Mouse (Mus musculus) mesoderm, embryonic 11.5 days (tissue): ENCODE measurements around the gene Srm.

Source experiments
- DNase-seq: peaks from one replicate; pipeline ENCODE4 v3.0.0-alpha.2; 2012; ENCODE audit warnings: low read depth, low spot score

The Srm gene

DNA sequence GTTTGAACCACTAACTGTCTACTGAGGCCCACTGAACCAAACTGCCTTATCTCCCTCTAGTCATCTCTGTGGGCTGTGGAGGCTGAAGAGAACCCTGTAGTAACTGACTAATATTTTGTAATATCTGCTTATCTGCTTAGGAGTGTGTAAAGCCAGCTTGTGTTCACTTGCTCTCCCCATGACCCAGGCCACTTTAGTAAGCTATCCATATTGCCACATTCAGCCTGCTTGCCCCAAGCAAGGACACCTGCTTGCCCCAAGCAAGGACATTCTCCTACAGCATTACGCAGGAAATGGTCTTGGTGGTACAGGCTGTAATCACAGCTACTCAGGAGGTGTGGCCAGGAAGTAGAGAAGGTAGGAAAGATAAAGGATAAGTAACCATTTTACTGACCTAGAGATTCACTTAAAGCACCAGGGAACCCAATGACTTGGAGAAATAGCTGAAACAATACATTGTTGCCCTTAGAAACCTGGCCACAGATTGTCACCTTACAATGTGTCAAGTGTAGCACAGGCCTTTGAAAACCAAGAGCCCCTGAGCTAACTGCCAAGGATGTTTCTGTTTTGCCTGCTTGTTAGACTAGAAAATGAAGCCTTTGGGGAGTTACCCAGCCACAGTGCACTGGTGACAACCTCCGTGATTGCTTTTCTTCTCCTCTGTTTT lies 42.2 kb downstream of the Srm start:
- no peak for DNase-seq

DNA sequence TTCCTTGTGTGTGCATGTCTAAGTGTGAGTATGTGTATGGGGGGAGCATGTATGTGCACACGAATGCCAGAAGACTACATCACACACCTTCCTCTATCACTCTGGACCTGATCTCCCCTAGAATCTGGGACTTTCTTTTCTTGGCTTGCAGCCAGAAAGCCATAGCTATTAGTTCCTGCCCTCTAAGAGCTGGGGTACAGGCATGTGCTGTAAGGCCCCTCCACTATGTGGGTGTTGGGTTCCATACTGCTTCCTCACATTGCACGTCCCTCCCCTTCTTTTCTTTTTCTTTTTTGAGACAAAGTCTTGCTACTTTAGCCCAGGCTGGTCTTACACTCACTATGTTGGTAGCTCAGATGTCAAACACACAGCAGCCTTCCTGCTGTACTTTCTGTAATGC lies 44.0 kb downstream of the Srm start:
- no peak for DNase-seq

DNA sequence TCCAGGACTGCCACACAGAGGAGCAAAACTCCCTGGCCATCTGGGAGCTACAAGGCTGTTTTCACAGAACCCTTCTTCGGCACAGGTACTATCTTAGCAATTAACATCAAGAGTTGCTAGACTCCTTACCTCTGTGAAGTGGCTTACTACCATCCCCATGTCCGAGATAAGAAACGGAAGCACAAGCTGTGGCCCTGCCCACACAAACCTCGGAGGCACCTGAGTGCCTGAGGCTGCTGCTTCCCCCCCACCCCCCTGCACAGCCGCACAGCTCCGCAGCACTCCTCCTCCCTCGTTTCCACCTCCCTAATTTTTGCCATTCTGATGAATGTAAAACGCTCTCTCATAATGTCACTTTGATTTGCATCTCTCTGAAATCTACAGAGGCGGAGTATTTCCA lies 47.0 kb downstream of the Srm start:
- no peak for DNase-seq

DNA sequence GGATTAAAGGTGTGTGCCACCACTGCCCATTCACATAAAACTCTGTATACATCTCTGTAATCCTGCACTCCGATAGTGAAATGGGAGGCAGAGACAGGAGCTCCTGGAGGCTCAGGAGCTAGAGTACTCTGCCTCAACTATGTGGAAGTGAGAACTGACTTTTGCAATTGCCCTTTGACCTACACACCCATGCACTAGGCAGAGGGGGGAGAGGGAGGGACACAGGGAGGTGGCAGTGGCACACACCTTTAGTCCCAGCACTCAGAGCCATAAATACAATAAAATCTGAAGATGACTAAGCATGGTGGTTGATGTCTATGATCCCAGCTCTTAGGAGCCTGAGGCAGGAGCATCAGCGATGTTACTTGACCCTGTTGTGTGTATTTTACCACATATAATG lies 48.2 kb downstream of the Srm start:
- no peak for DNase-seq

DNA sequence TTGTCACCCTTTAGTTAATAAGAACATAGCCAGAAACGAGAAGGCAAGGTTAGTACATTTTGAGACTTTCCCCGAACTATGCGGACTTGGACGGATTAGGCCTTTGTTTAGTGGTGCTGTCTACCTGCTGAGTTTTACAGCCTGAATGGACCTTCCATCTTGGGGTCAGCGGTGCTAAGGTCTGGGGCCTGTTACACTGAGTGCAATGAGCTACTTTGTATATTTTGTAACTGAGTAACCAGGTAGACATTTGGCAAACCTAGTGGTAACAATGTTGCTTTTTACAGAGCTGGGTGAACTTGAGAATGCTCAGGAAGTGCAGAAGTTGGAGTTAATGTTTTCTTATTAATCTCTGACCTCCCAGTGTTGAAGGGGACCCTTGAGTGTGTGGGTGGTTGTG lies 49.8 kb downstream of the Srm start:
- no peak for DNase-seq

DNA sequence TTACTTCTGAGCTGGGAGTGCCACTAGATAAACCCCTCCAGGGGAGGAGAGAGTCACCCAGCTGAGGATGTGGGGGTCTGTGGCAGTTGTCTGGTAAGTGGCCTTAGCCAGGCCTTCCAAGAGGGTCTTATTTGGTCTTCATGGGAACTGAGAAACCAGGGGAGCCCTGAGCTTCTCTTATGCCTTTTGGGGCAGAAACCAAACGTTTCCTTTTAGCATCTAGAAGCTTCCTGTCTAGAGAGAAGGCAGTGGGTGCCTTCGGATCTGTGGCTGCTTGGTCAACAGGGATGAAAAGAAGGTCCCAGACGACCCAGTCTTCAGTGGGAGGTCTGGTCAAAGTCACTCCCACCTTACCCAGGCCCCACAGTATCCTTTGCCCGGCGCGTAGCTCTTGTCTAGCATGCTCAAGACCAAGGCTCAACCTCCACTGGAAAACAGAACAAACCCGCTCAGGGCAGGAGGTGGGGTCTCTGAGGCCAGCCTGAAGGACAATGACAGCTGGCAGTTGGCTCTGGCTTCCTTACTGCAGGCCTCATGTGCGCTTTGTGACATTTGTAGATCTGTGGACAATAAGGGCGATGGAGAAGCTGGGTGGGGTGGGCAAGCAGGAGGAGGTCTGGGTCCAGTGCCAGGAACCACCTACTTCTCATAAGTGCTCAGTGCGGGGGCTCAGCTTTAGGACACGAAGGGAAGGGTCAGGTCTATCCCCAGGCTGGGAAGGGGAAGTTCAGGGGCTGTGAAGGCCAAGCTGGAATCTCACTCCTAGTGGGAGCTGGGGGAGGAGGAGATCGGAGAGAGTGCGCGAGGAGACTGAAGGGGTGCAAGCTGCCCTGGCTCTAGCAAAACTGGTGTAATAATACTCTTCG lies 52.2 kb downstream of the Srm start, which contains the start of gene Gm572:
Gene Gm572 (plus strand): TSS at position 27 of the 866 bp plus-strand sequence.
- no peak for DNase-seq

DNA sequence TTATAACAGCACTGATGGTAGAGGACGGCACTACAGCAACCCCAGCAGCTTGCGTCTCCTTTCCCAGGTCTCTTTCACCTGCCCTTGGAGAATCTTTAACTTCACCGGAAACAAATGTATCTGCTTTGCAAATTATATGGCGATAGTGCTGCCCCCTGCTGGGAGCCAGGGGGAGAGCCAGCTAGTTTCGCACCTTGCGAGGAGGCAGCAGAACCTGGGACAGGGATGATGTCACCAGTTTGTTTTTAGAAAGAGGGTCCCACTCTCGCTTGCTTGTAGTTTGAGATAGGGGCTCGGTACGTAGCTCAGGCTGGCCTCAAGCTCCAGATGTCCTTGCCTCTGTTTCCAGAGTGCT lies 52.8 kb downstream of the Srm start:
- peak; percentile 82 for DNase-seq
